Mouse (Mus musculus) liver, adult 2 months (tissue): Measurements from ENCODE around the gene Orai1. TPM values are rescaled to one million over a fixed set of nuclear protein-coding genes. Genes with fewer than 3 reads are reported as not detected.

Experiments used
- DNase-seq: peaks from one replicate; pipeline ENCODE4 v3.0.0-alpha.2; 2011; ENCODE audit warnings: low read depth, low spot score; ENCODE audit errors: extremely low read depth
- H3K27ac ChIP-seq: fragments of 200-500 bp; replicated peaks from 2 replicates; pipeline ENCODE4 v1.5.1; 2012; ENCODE audit warnings: low read depth, mild to moderate bottlenecking, control low read depth, inconsistent platforms, low read length; ENCODE audit not compliant: insufficient read depth
- H3K27me3 ChIP-seq: fragments of 200-500 bp; 2 replicates; pipeline ENCODE4 v1.6.1; 2012; ENCODE audit warnings: mild to moderate bottlenecking, moderate library complexity, low read length, inconsistent platforms; ENCODE audit not compliant: control insufficient read depth, insufficient read depth
- H3K36me3 ChIP-seq: fragments of 200-500 bp; 2 replicates; pipeline ENCODE4 v1.6.1; 2012; ENCODE audit warnings: low read length, inconsistent platforms; ENCODE audit not compliant: control insufficient read depth, insufficient read depth
- H3K4me1 ChIP-seq: fragments of 200-500 bp; 2 replicates; pipeline ENCODE4 v1.6.1; 2011; ENCODE audit warnings: low read length; ENCODE audit not compliant: control insufficient read depth, insufficient read depth
- H3K4me3 ChIP-seq: fragments of 200-500 bp; 2 replicates; pipeline ENCODE4 v1.5.1; 2011; ENCODE audit warnings: low read depth, mild to moderate bottlenecking, control low read depth, low read length, moderate library complexity; ENCODE audit not compliant: insufficient read depth
- H3K79me2 ChIP-seq: fragments of 200-500 bp; 2 replicates; pipeline ENCODE4 v1.6.1; 2012; ENCODE audit warnings: inconsistent platforms, mild to moderate bottlenecking, low read length, moderate library complexity; ENCODE audit not compliant: control insufficient read depth, insufficient read depth
- H3K9ac ChIP-seq: fragments of 200-500 bp; 2 replicates; pipeline ENCODE4 v1.6.1; 2012; ENCODE audit warnings: low read depth, mild to moderate bottlenecking, control low read depth, inconsistent platforms, low read length
- CTCF ChIP-seq: fragments of 200-500 bp; IDR thresholded peaks from 2 replicates; pipeline ENCODE4 v1.5.1; 2011; ENCODE audit warnings: low read depth, low read length, control low read depth
- POLR2A ChIP-seq: fragments of 200-500 bp; IDR thresholded peaks from 2 replicates; pipeline ENCODE4 v1.6.1; 2011; ENCODE audit warnings: low read length, control low read depth; ENCODE audit not compliant: insufficient read depth; ENCODE audit errors: extremely low read depth
- WGBS: fragments of 180-500 bp; shearing (Covaris S2); methylation state at CpG from one replicate; pipeline ENCODE4 v1.1.7; 2018; 5-methylcytosine and 5-hydroxymethylcytosine counted together
- polyA plus RNA-seq: library from polyadenylated mRNA; depleted of rRNA; stranded (reverse); fragments of >200 nt; gene quantifications from 2 replicates; pipeline ENCODE4 v1.2.3, GENCODE M21; 2012
- total RNA-seq: library from RNA; depleted of rRNA; stranded (reverse); fragments of >200 nt; gene quantifications from 2 replicates; pipeline ENCODE4 v1.2.3, GENCODE M21; 2014

The Orai1 gene
- total and polyA plus RNA-seq, 2 experiments, result 4.2 to 43.1 TPM

DNA sequence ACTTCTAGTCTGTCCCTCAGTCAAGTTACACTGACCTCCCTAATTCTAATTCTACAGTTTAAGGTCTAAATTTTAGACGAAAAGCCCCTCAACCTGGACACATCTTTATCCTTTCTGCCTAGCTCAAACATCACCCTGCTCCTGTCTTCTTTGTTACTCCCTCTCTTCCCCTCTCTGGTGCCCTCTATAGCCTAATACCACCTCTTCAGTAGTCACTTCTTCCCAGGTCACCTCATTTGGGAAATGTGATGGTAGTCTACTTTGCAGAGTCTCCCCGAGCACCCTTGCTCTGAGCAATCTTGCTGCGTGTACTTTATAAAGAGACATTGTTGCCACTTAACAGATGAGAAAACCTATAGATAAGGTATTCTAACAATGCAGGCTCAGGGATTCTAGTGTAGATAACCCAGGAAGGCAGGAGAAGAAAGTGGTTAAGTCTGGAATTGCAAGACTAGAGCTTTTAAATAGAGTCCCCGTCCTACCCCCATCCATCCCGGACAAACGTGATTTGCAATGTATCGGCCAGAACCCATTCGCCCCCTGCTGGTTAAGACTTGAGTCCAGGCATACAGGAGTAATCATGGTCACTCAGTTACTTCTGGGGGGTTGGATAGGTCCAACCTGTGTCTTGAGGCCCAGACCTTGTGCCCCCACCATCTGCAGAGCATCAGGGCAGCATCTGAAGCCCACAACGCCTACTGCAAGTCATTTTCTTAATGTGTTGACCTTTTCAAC is 30.9 kb downstream of the Orai1 start:
- TF ChIP-seq POLR2A, result no peak
- peak; percentile 77 for TF ChIP-seq CTCF
- WGBS, result 28% methylated on average over 9 of the region's 9 CpGs
- peak; percentile 63 for DNase-seq

GRCm38 (mm10) chr5:123046916-123047315 is 32.0 kb downstream of the Orai1 start, which contains the start of gene Morn3:
Gene Morn3, minus strand, starts transcription at chr5:123047016.
- WGBS, result 81% methylated on average over 3 of the region's 3 CpGs
- no peak within 1 kb of the TSS for H3K9ac ChIP-seq
- H3K4me3 ChIP-seq, result no peak within 1 kb of the TSS
- no peaks in the 10 kb centered on the region for H3K36me3 ChIP-seq
- H3K27ac ChIP-seq, result no peak within 1 kb of the TSS
- no peak for TF ChIP-seq CTCF
- no peaks in the 10 kb centered on the region for H3K4me1 ChIP-seq
- no peak for DNase-seq
- H3K27me3 ChIP-seq, result no peaks in the 10 kb centered on the region
- no peaks in the 10 kb centered on the region for H3K79me2 ChIP-seq

More for the DNA sequence above, 30.9 kb downstream of the Orai1 start:
- Histone ChIP-seq H3K4me3 (no peak overlapping the region), H3K27ac (no peak overlapping the region), H3K27me3 (no peaks in the 10 kb centered on the region), H3K9ac (no peak overlapping the region), H3K36me3 (no peaks in the 10 kb centered on the region), H3K79me2 (no peaks in the 10 kb centered on the region), H3K4me1 (no peaks in the 10 kb centered on the region)

DNA sequence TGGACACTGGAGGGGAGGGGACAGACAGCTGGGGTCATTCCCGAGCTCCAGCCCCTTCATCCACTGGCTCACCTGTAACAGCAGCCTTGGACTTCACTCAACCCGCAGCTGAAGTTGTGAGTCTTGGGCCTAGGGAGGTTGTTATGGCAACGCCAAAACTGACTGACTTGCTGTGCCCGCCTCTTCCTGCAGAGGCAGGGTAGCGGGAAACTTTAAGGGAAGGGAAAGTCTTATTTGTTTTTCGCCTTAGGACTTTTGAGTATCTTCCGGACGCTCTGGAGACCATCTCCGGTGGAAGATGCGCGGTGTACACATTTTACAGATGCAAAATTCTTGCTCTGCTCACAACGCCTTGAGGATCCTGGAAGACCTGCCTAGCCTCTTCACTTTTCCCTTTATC is 34.4 kb downstream of the Orai1 start:
- WGBS, result 25% methylated on average over 12 of the region's 12 CpGs
- H3K36me3 ChIP-seq, result no peaks in the 10 kb centered on the region
- TF ChIP-seq CTCF (no peak), POLR2A (no peak)
- H3K9ac ChIP-seq, result no peak overlapping the region
- no peak overlapping the region for H3K4me3 ChIP-seq
- H3K27ac ChIP-seq, result no peak overlapping the region
- H3K4me1 ChIP-seq, result no peaks in the 10 kb centered on the region
- no peak for DNase-seq
- no peaks in the 10 kb centered on the region for H3K79me2 ChIP-seq
- H3K27me3 ChIP-seq, result no peaks in the 10 kb centered on the region

GRCm38 (mm10) chr5:123050918-123051317 is 36.0 kb downstream of the Orai1 start:
- H3K4me3 ChIP-seq, result no peak overlapping the region
- H3K27me3 ChIP-seq, result no peaks in the 10 kb centered on the region
- TF ChIP-seq CTCF (no peak), POLR2A (no peak)
- H3K9ac ChIP-seq, result no peak overlapping the region
- WGBS, result 72% methylated on average over 9 of the region's 9 CpGs
- H3K36me3 ChIP-seq, result no peaks in the 10 kb centered on the region
- no peak overlapping the region for H3K27ac ChIP-seq
- no peak for DNase-seq
- no peaks in the 10 kb centered on the region for H3K4me1 ChIP-seq
- H3K79me2 ChIP-seq, result no peaks in the 10 kb centered on the region

DNA sequence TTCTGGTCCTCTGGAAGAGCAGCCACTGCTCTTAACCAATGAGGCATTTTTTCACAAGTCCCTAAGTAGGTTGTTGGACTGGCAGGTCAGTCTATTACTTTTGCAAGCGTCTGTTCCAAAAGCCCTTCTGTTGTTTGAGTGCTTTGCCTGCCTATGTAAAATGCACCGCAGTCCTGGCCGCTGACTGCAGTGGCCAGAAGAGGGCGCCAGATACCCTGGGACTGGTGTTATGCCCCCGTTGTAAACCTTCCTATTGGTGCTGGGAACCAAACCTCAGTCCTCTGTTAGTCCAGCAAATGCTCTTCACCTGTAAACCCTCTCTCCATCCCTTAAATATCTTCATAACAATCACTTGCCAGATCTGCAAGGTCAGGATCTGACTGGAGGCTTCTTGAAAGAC is 36.9 kb downstream of the Orai1 start:
- Histone ChIP-seq H3K36me3 (no peaks in the 10 kb centered on the region), H3K27ac (no peak overlapping the region), H3K9ac (no peak overlapping the region), H3K79me2 (no peaks in the 10 kb centered on the region), H3K27me3 (no peaks in the 10 kb centered on the region), H3K4me3 (no peak overlapping the region), H3K4me1 (no peaks in the 10 kb centered on the region)
- DNase-seq, result no peak
- peak; percentile 27; the same call in 1 of the 2 replicates for TF ChIP-seq CTCF
- TF ChIP-seq POLR2A, result no peak
- 89% methylated on average over 5 of the region's 5 CpGs for WGBS
